Mouse (Mus musculus): ENCODE results near the gene 1700042G07Rik.

Gene 1700042G07Rik

GRCm38 (mm10) chr4:116173072-116173471 is at the start of gene 1700042G07Rik, which contains the start of gene Gm49337:
1700042G07Rik (plus strand) TSS chr4:116173372.
Gm49337 (plus strand) TSS chr4:116173384.
- DNase-seq (ENCODE audit: low spot score) = no peak

- DNase-seq (ENCODE audit: low spot score) = peak; percentile 69
These were observed 49.3 kb upstream of the 1700042G07Rik start, which contains the start of the genes Rad54l and Pomgnt1 for GRCm38 (mm10) chr4:116123602-116124519. Rad54l (minus strand) TSS chr4:116123690. Pomgnt1 (plus strand) TSS chr4:116123840.

- no peak for DNase-seq (ENCODE audit: low spot score)
These were observed 47.3 kb upstream of the 1700042G07Rik start for GRCm38 (mm10) chr4:116125803-116126386.

DNA sequence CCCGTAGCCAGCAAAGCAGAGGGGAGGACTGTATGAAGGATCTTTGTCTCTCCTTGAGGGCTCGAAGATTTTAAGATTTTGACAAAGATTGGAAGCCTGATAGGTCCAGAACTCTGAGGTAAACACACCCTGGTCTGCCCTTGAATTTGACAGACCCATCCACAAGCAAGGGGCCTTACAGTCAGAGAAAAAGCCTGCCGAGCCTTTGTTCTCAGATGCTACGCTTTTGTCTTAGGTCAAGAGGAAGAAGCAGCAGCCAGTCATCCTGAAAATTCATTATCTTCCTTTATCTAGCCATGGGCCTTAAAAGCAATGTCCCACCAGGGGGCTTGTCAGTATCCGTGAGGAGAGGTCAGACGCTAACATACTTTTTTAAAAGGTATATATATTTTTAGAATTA is 45.2 kb upstream of the 1700042G07Rik start:
- DNase-seq (ENCODE audit: low spot score) = no peak

- DNase-seq (ENCODE audit: low spot score) = no peak
These were observed 40.0 kb upstream of the 1700042G07Rik start for GRCm38 (mm10) chr4:116133126-116133525.

DNA sequence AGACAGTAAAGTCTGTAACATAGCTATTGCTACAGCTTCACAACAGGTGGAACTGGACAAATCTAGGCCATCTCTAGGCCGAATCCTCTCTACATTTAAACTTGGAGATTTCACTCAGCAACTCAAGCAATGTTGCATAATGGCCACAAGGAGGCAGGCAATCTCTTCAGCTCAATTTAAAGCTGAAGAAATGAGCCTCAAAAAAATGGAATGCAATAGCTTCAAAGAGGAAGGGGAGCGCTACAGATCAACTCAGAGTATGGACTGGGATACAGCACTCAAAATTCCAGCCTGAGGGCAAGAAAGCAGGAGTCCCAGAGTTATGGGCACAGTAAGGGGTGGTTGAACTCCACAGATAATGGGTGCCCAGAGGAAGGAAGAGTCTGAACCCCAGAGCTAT is 38.2 kb upstream of the 1700042G07Rik start:
- no peak for DNase-seq (ENCODE audit: low spot score)

- DNase-seq (ENCODE audit: low spot score) = no peak
These were observed 35.7 kb upstream of the 1700042G07Rik start for GRCm38 (mm10) chr4:116137421-116137996.

DNA sequence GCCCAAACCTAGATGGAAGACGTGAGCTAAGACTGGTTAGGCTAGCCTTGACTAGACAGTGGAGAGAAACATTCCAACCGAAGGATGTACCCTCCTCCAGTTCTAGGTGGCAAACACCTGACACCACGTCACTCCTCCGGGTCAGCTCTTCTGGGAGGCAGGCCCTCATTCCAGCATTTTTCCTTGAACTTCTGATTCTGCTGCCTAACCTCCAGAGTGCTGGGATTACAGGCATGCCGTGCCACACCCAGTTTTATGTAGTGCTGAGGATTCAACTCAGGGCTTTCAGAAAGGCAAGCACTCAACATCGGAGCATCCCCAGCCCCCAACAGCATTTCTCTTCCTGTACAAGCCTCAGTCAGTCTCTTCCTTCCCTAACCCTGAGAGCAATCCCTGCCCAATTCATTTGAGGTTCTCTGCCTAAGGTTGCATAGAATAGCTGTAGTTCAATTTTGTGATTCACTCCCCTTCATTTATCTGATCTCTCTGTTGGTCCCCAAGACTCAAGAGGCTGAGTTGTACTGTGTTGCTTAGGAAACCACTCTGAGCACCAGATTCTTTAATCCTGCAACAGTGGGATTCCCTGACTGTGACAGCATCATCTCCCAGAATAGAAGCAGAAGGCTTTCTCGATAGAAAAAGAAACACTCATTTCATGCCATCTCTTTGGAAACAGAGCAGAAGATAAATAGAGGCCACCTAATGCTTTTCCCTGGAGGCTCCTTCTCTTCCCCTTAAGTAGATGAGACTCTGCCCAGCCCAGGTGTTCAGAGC is 32.2 kb upstream of the 1700042G07Rik start:
- no peak for DNase-seq (ENCODE audit: low spot score)

GRCm38 (mm10) chr4:116141736-116142135 is 31.4 kb upstream of the 1700042G07Rik start:
- DNase-seq (ENCODE audit: low spot score) = no peak

DNA sequence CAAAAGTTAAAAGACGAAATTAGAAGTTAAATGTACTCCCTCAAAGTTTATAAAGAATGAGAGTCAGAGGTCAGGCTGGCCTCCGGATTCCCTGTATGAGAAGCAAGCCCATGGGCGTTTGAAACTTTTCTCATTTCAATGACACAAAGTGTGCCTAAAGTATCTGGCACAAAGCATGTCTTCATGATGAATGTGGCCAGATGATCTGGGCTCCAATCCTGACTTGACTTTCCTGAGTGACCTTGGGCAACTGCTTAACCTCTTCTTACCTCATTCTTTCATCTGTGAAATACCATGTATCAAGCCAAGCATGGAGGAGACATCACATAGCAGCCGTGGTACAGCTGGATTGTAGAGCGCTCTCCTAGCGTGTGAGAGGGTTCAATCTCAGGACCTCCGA is 30.9 kb upstream of the 1700042G07Rik start:
- no peak for DNase-seq (ENCODE audit: low spot score)

DNA sequence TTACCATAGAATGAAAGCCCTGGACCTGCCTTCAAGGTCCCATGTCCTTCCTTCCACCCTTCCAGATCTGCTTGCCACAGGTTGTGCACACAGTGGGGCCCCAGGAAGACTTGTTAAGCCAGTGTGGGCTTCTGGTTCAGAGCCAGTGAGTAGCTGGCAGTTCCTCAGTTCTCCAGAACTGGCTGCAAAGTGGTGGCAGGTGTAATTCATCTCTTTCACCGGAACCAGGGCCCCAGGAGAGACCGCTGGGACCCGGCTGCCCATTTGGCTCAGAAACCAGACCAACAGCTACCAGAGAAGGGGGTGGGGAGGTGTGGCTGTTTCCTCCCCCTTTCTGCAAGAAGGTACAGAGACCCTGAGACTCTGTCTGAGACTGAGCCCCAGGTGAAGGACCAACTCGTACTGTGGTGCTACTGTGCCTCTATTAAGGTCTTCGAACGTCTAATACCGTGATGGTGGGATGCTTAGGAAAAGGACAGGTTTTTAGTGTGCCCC is 29.8 kb upstream of the 1700042G07Rik start:
- no peak for DNase-seq (ENCODE audit: low spot score)

DNA sequence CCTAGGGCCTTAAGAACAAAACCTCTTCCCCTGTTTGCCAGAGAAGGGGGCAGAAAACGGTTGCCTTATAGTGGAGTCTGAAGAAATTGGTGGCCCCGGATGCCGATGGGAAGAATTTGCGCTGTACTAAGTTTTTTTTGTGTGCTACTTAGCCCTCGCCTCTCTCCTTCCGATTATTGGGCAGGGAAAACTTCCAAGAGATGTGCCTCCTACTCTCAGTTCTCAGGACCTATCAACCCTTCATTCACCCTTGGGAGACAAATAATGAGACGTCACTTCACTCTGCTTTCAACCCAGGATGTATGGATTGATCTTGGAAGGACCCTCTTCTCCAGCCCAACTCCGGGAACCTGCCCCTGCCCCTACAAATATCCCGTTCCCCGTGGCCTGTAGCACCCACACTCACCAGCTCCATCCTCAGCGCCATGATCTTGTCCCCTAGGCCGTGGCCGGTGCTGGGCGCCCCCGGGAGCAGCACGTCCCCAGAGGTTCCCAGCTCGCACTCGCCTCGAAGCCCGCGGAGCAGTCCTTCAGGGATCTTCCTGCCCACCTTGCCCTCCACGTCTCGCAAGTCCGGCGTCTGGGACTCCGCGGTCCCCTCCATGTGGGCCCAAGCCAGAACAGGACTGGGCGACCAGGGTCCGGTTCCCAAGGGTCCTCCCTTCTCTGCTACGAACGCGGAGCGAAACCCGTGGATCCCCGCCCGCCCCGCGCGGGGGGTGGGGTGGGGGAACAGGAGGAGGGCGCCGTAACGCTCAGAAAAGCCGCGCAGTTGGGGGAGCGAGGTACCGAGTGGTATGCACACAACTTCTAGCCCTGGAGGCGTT is 29.1 kb upstream of the 1700042G07Rik start:
- DNase-seq (ENCODE audit: low spot score) = no peak

DNA sequence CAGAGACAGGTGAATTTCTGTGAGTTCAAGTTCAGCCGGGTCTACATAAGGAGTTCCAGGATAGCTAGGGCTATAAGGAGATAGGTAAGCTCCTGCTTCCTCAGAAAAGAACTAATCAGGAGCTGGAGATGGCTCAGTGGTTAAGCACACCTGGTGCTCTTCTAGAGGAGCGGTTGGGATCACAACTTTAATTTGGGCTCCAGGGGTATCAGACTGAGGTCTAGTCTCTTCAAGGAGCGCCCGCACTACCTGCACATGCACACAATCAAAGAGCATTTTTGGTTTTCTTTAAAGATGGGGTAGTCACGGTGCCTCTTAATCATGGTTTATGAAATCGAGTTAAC is 23.4 kb upstream of the 1700042G07Rik start:
- DNase-seq (ENCODE audit: low spot score) = no peak

GRCm38 (mm10) chr4:116150156-116150861 is 22.9 kb upstream of the 1700042G07Rik start:
- DNase-seq (ENCODE audit: low spot score) = peak; percentile 71

GRCm38 (mm10) chr4:116150862-116151221 is 22.3 kb upstream of the 1700042G07Rik start:
- DNase-seq (ENCODE audit: low spot score) = no peak

GRCm38 (mm10) chr4:116151238-116151637 is 21.9 kb upstream of the 1700042G07Rik start, which contains the start of gene Lurap1:
Lurap1 (minus strand) TSS chr4:116151338.
- DNase-seq (ENCODE audit: low spot score) = no peak

DNA sequence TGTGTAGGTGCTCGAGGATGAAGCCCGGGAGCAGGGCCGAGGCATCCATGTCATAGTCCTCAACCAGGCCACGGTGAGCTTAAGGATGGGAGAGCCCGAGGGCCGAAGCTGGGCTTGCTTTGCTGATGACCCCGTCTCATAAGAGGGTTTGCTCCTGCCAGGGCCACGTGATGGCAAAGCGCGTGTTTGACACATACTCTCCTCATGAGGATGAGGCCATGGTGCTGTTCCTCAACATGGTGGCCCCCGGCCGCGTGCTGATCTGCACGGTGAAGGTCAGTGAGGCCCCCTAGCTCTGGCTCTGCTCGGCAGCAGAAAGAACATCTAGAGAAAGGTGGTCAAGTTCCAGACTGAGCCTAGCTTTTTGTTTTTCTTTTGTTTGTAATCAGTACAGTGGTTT is 20.5 kb upstream of the 1700042G07Rik start:
- DNase-seq (ENCODE audit: low spot score) = no peak

- DNase-seq (ENCODE audit: low spot score) = no peak
These were observed 15.3 kb upstream of the 1700042G07Rik start for GRCm38 (mm10) chr4:116157882-116158281.

- DNase-seq (ENCODE audit: low spot score) = no peak
These were observed 13.3 kb upstream of the 1700042G07Rik start for GRCm38 (mm10) chr4:116159912-116160311.

- DNase-seq (ENCODE audit: low spot score) = no peak
These were observed 12.4 kb upstream of the 1700042G07Rik start for GRCm38 (mm10) chr4:116160769-116161168.

Data from spleen, adult 12 weeks (tissue).